Mouse (Mus musculus) cerebellum, adult 9-10 months (tissue): ENCODE results near the gene Tmem211.

ENCODE experiments used
- DNase-seq: peaks from one replicate; pipeline ENCODE4 v3.0.0; 2022

Gene Tmem211

GRCm38 (mm10) chr5:113226632-113227102, at the start of gene Tmem211:
Gene Tmem211 (plus strand): TSS chr5:113226909.
- peak; percentile 78 for DNase-seq

- no peak for DNase-seq
Measured at GRCm38 (mm10) chr5:113179451-113179842, 47.3 kb upstream of the Tmem211 start.

- DNase-seq, result peak; percentile 78
Measured at GRCm38 (mm10) chr5:113179843-113180682, 46.6 kb upstream of the Tmem211 start.

- no peak for DNase-seq
Measured at GRCm38 (mm10) chr5:113180755-113181154, 46.0 kb upstream of the Tmem211 start.

GRCm38 (mm10) chr5:113181441-113181840, 45.3 kb upstream of the Tmem211 start:
- no peak for DNase-seq

- no peak for DNase-seq
Measured at GRCm38 (mm10) chr5:113190558-113190957, 36.2 kb upstream of the Tmem211 start.

- DNase-seq, result no peak
Measured at GRCm38 (mm10) chr5:113191901-113192300, 34.8 kb upstream of the Tmem211 start.

- DNase-seq, result no peak
Measured at GRCm38 (mm10) chr5:113193762-113194161, 32.9 kb upstream of the Tmem211 start.

GRCm38 (mm10) chr5:113195451-113195850, 31.3 kb upstream of the Tmem211 start:
- no peak for DNase-seq

- no peak for DNase-seq
Measured at GRCm38 (mm10) chr5:113195907-113196306, 30.8 kb upstream of the Tmem211 start.

GRCm38 (mm10) chr5:113196916-113197794, 29.6 kb upstream of the Tmem211 start:
- no peak for DNase-seq

- DNase-seq, result no peak
Measured at GRCm38 (mm10) chr5:113199126-113199771, 27.5 kb upstream of the Tmem211 start.

GRCm38 (mm10) chr5:113199772-113200134, 27.0 kb upstream of the Tmem211 start:
- DNase-seq, result no peak

- no peak for DNase-seq
Measured at GRCm38 (mm10) chr5:113204193-113204592, 22.5 kb upstream of the Tmem211 start.

- no peak for DNase-seq
Measured at GRCm38 (mm10) chr5:113206670-113207352, 19.9 kb upstream of the Tmem211 start.

GRCm38 (mm10) chr5:113208048-113208447, 18.7 kb upstream of the Tmem211 start:
- DNase-seq, result no peak

GRCm38 (mm10) chr5:113208622-113209400, 17.9 kb upstream of the Tmem211 start:
- DNase-seq, result peak; percentile 43

- DNase-seq, result no peak
Measured at GRCm38 (mm10) chr5:113209401-113209750, 17.3 kb upstream of the Tmem211 start.

- DNase-seq, result no peak
Measured at GRCm38 (mm10) chr5:113209898-113210297, 16.8 kb upstream of the Tmem211 start.

- no peak for DNase-seq
Measured at GRCm38 (mm10) chr5:113210314-113210713, 16.4 kb upstream of the Tmem211 start.

GRCm38 (mm10) chr5:113212156-113212835, 14.4 kb upstream of the Tmem211 start:
- no peak for DNase-seq
